In the genomic region with DNA sequence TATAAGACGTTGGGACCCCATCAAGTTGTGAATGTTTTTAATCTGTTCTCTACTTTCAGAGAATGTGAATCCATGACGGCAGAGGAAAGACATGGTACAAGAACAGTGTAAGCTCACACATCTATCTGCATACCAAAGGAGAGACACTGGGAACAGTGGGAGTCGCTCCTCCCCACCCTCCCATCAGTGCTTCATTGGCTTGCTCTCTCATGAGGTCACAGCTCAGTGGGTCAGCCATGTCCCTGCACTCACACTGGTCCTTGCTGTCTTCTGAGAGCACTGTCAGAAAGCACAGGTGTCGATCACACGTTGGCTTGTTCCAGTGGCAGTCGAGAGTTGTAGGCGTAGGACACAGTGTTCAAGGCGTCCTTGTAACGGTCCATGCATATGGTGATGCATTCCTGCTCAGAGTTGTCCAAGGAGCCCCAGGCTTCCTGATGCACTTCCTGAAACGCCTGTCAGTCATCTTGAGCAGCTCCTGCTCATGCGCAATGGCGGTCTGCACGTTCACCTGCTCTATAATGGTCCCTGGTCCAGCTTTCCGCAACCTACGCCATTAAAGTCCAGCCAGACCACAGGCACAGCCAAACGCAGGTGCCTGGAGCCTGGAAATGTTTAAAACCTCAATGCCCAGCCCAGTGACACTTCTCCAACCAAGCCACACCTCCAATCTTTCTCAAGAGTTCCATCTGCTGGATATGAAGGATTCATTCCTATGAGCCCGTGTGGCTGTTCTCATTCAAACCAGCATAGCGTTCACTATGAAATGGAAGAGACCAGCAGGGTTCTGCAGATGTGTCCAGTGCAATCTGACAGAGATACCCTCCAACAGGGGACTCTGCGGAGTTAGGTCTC, we compare ENCODE assay signal across 9 mouse cellular contexts. TPM values are rescaled to one million over a fixed set of nuclear protein-coding genes. Genes with fewer than 3 reads are reported as not detected.
DNase-seq lines count a peak whose midpoint lies in the region; ATAC-seq and TF ChIP-seq lines count a peak whose summit lies in the region.
"Had no signal": no experiment of that assay in that cellular context is flagged by ENCODE, and none has a peak within 500 bp of the region (broad histone marks: within the 10 kb centered on the region; RNA-seq: fewer than 3 reads in every experiment).

No protein-coding gene starts in this region.

- peaks cover 52% of the 10 kb centered on the region for H3K27me3 ChIP-seq in heart, embryonic 12.5 days (replicated peaks)
- H3K27me3 ChIP-seq in forebrain, embryonic 15.5 days, result peaks cover 45% of the 10 kb centered on the region
- peaks cover 7% of the 10 kb centered on the region; the same call in 1 of the 2 replicates for H3K27me3 ChIP-seq in liver, postnatal 0 days (ENCODE audit: insufficient read depth, low read length)

- intact Hi-C loops in heart, postnatal 10 days (cut with DNase I), result no loop called here

- H3K9me3 ChIP-seq in heart, embryonic 12.5 days (replicated peaks), result no peaks in the 10 kb centered on the region
- H3K9me3 ChIP-seq in ES-E14 (ENCODE audit: control insufficient read depth, insufficient read depth, low read depth, low read length), result no peaks in the 10 kb centered on the region
- no peaks in the 10 kb centered on the region for H3K9me3 ChIP-seq in forebrain, embryonic 15.5 days
- H3K9me3 ChIP-seq in liver, postnatal 0 days (ENCODE audit: low read length), result no peaks in the 10 kb centered on the region

- WGBS in heart, embryonic 12.5 days, result 74% methylated on average over 19 of the region's 19 CpGs
- WGBS in forebrain, embryonic 15.5 days, result 80% methylated on average over 19 of the region's 19 CpGs
- WGBS in liver, postnatal 0 days (ENCODE audit: insufficient replicate concordance), result 72% methylated on average over 19 of the region's 19 CpGs

- TF ChIP-seq CTCF in liver, postnatal 0 days (IDR thresholded peaks at IDR 0.05; ENCODE audit: low read depth), result no peak

- no peaks in the 10 kb centered on the region for H3K36me3 ChIP-seq in heart, embryonic 12.5 days
- no peaks in the 10 kb centered on the region; the same call in 1 of the 2 replicates for H3K36me3 ChIP-seq in ES-E14 (ENCODE audit: control insufficient read depth, insufficient read depth, low read length, poor library complexity, severe bottlenecking)
- H3K36me3 ChIP-seq in forebrain, embryonic 15.5 days, result no peaks in the 10 kb centered on the region
- no peaks in the 10 kb centered on the region for H3K36me3 ChIP-seq in liver, postnatal 0 days (replicated peaks; ENCODE audit: insufficient read depth, low read length)

- no peak overlapping the region for H3K27ac ChIP-seq in heart, embryonic 12.5 days (ENCODE audit: poor library complexity, severe bottlenecking)
- peak overlapping the region; percentile 8; the same call in 1 of the 2 replicates for H3K27ac ChIP-seq in ES-E14 (ENCODE audit: insufficient read depth, low read depth, low read length, poor library complexity, severe bottlenecking)
- H3K27ac ChIP-seq in forebrain, embryonic 15.5 days (replicated peaks), result peak overlapping the region; percentile 97
- H3K27ac ChIP-seq in liver, postnatal 0 days (ENCODE audit: low read depth), result peak overlapping the region; percentile 91

- no peak for ATAC-seq in heart, embryonic 12.5 days (ENCODE audit: insufficient number of reproducible peaks, low FRiP score)
- ATAC-seq in forebrain, embryonic 15.5 days (replicated peaks), result no peak
- ATAC-seq in liver, postnatal 0 days, result no peak
- no peak for ATAC-seq in erythroblast, adult 5-6 weeks (replicated peaks; ENCODE audit: low FRiP score, poor library complexity, severe bottlenecking)

- in situ Hi-C loops in ES-E14 (cut with MboI; ENCODE audit: low sequenced_read_pairs in 2 of 2, unreplicated experiment in 2 of 2), result no loop called here

- no peak overlapping the region for H3K4me3 ChIP-seq in heart, embryonic 12.5 days
- H3K4me3 ChIP-seq in ES-E14 (ENCODE audit: insufficient read depth in 1 of 2, low read depth in 1 of 2, low read length in 2 of 2, poor library complexity in 1 of 2, severe bottlenecking in 1 of 2), result peak overlapping the region in 1 of 2 experiments; percentile 14; a peak in 1 of 4 replicates
- peak overlapping the region; percentile 59; the same call in 1 of the 2 replicates for H3K4me3 ChIP-seq in forebrain, embryonic 15.5 days
- no peak overlapping the region for H3K4me3 ChIP-seq in liver, postnatal 0 days (ENCODE audit: low read depth, low read length)
- H3K4me3 ChIP-seq: erythroblast, embryonic 14.5 days had no signal

- TF ChIP-seq EP300 in liver, postnatal 0 days (IDR thresholded peaks at IDR 0.05; ENCODE audit: low read depth), result no peak

- H3K4me1 ChIP-seq in heart, embryonic 12.5 days (replicated peaks), result peaks cover 22% of the 10 kb centered on the region
- peaks cover 5 to 13% of the 10 kb centered on the region in 2 experiments; a peak in 3 of 4 replicates for H3K4me1 ChIP-seq in ES-E14 (ENCODE audit: control insufficient read depth in 2 of 2, insufficient read depth in 2 of 2, low read length in 2 of 2, poor library complexity in 1 of 2)
- H3K4me1 ChIP-seq in forebrain, embryonic 15.5 days, result peaks cover 20% of the 10 kb centered on the region
- H3K4me1 ChIP-seq in liver, postnatal 0 days (ENCODE audit: insufficient read depth), result peaks cover 26% of the 10 kb centered on the region

- no peak overlapping the region for H3K9ac ChIP-seq in heart, embryonic 12.5 days
- H3K9ac ChIP-seq in ES-E14 (ENCODE audit: insufficient read depth, low read depth, low read length, poor library complexity, severe bottlenecking), result peak overlapping the region; percentile 27; the same call in 1 of the 2 replicates
- no peak overlapping the region for H3K9ac ChIP-seq in forebrain, embryonic 15.5 days (replicated peaks)
- no peak overlapping the region for H3K9ac ChIP-seq in liver, postnatal 0 days (replicated peaks)

- no peak for DNase-seq in heart, postnatal 10 days
- DNase-seq in ES-E14 (ENCODE audit: low read depth, low spot score), result no peak
- DNase-seq in liver, postnatal 0 days, result no peak
- DNase-seq in thymus, postnatal 25 days, result no peak
- no peak for DNase-seq in urinary bladder, adult 18-20 months (ENCODE audit: low spot score in 2 of 2)

- H3K4me2 ChIP-seq in heart, embryonic 12.5 days, result peak overlapping the region; percentile 84
- H3K4me2 ChIP-seq in forebrain, embryonic 15.5 days (replicated peaks), result peak overlapping the region; percentile 54; the same call in 1 of the 2 replicates
- peak overlapping the region; percentile 74; the same call in 1 of the 2 replicates for H3K4me2 ChIP-seq in liver, postnatal 0 days (ENCODE audit: low read depth, low read length)

TF ChIP-seq in ES-E14, 5 proteins besides CTCF, POLR2A, EP300 and RAD21:
- TF ChIP-seq HCFC1 (IDR thresholded peaks at IDR 0.05; ENCODE audit: borderline replicate concordance, insufficient read depth, low read length) (no peak), CHD2 (IDR thresholded peaks at IDR 0.05; ENCODE audit: low read depth, low read length) (no peak), ZNF384 (IDR thresholded peaks at IDR 0.05; ENCODE audit: low read depth, low read length) (no peak), MAFK (IDR thresholded peaks at IDR 0.05; ENCODE audit: insufficient read depth, low read depth, low read length) (no peak)
TF ChIP-seq in ES-E14: peak in this region for 0.

RNA-seq across cellular contexts. Expression of gene H2-K1, which starts 19.7 kb away (rescaled TPM):
- 16.1 and 18.3 TPM in 2 replicates for polyA plus RNA-seq in heart, embryonic 12.5 days (2016; fragmentation: Nextera tagmentation; extraction: Ambion mirVana)
- total RNA-seq in heart, postnatal 10 days (2021), result 10 to 100 TPM; 54.8 to 56.2 TPM
- 69.5 and 155 TPM in 2 replicates for total RNA-seq in ES-E14 (2012; rRNA removed)
- polyA plus RNA-seq in forebrain, embryonic 15.5 days (2015; fragmentation: Nextera tagmentation; extraction: Ambion mirVana), result 8.1 and 13.0 TPM in 2 replicates
- 274 and 288 TPM in 2 replicates for polyA plus RNA-seq in liver, postnatal 0 days (2015; fragmentation: Nextera tagmentation; extraction: Ambion mirVana)
- total RNA-seq in erythroblast, adult 5-6 weeks (2015; ENCODE audit: low replicate concordance), result 177 and 273 TPM in 2 replicates
- 97.6 and 121 TPM in 2 replicates for total RNA-seq in erythroblast, adult 5-6 weeks (2017; ENCODE audit: low replicate concordance)

RNA-seq across cellular contexts. Expression of gene Rps18, which starts 24.6 kb away (rescaled TPM):
- 850 and 856 TPM in 2 replicates for polyA plus RNA-seq in heart, embryonic 12.5 days (2016; fragmentation: Nextera tagmentation; extraction: Ambion mirVana)
- total RNA-seq in heart, postnatal 10 days (2021), result 100 to 1,000 TPM; 566 to 572 TPM
- 4,706 and 5,724 TPM in 2 replicates for total RNA-seq in ES-E14 (2012; rRNA removed)
- polyA plus RNA-seq in forebrain, embryonic 15.5 days (2015; fragmentation: Nextera tagmentation; extraction: Ambion mirVana), result 864 and 971 TPM in 2 replicates
- 1,510 and 1,549 TPM in 2 replicates for polyA plus RNA-seq in liver, postnatal 0 days (2015; fragmentation: Nextera tagmentation; extraction: Ambion mirVana)
- total RNA-seq in erythroblast, adult 5-6 weeks (2015; ENCODE audit: low replicate concordance), result 758 and 917 TPM in 2 replicates
- 207 and 301 TPM in 2 replicates for total RNA-seq in erythroblast, adult 5-6 weeks (2017; ENCODE audit: low replicate concordance)

RNA-seq across cellular contexts. Expression of gene Vps52, which starts 24.8 kb away (rescaled TPM):
- polyA plus RNA-seq in heart, embryonic 12.5 days (2016; fragmentation: Nextera tagmentation; extraction: Ambion mirVana), result 43.0 and 43.9 TPM in 2 replicates
- total RNA-seq in heart, postnatal 10 days (2021), result 10 to 100 TPM; 36.3 to 36.8 TPM
- total RNA-seq in ES-E14 (2012; rRNA removed), result 23.2 and 24.8 TPM in 2 replicates
- 75.8 and 79.7 TPM in 2 replicates for polyA plus RNA-seq in forebrain, embryonic 15.5 days (2015; fragmentation: Nextera tagmentation; extraction: Ambion mirVana)
- 12.5 and 13.4 TPM in 2 replicates for polyA plus RNA-seq in liver, postnatal 0 days (2015; fragmentation: Nextera tagmentation; extraction: Ambion mirVana)
- total RNA-seq in erythroblast, adult 5-6 weeks (2015; ENCODE audit: low replicate concordance), result 8.2 and 11.3 TPM in 2 replicates
- total RNA-seq in erythroblast, adult 5-6 weeks (2017; ENCODE audit: low replicate concordance), result 13.0 and 17.0 TPM in 2 replicates

RNA-seq across cellular contexts. Expression of gene B3galt4, which starts 29.1 kb away (rescaled TPM):
- polyA plus RNA-seq in heart, embryonic 12.5 days (2016; fragmentation: Nextera tagmentation; extraction: Ambion mirVana), result 7.2 and 7.4 TPM in 2 replicates
- total RNA-seq in heart, postnatal 10 days (2021), result 1 to 10 TPM; 2.7 to 3.7 TPM
- 10.3 and 15.3 TPM in 2 replicates for total RNA-seq in ES-E14 (2012; rRNA removed)
- polyA plus RNA-seq in forebrain, embryonic 15.5 days (2015; fragmentation: Nextera tagmentation; extraction: Ambion mirVana), result 10.1 and 10.4 TPM in 2 replicates
- polyA plus RNA-seq in liver, postnatal 0 days (2015; fragmentation: Nextera tagmentation; extraction: Ambion mirVana), result 2.2 and 2.4 TPM in 2 replicates
- total RNA-seq in erythroblast, adult 5-6 weeks (2015; ENCODE audit: low replicate concordance), result not detected in 2 replicates
- 0.70 and 0.94 TPM in 2 replicates for total RNA-seq in erythroblast, adult 5-6 weeks (2017; ENCODE audit: low replicate concordance)

RNA-seq across cellular contexts. Expression of gene Wdr46, which starts 39.9 kb away (rescaled TPM):
- polyA plus RNA-seq in heart, embryonic 12.5 days (2016; fragmentation: Nextera tagmentation; extraction: Ambion mirVana), result 25.3 and 26.5 TPM in 2 replicates
- total RNA-seq in heart, postnatal 10 days (2021), result 10 to 100 TPM; 12.4 to 12.6 TPM
- 65.6 and 78.2 TPM in 2 replicates for total RNA-seq in ES-E14 (2012; rRNA removed)
- 31.0 and 33.4 TPM in 2 replicates for polyA plus RNA-seq in forebrain, embryonic 15.5 days (2015; fragmentation: Nextera tagmentation; extraction: Ambion mirVana)
- 12.7 and 12.8 TPM in 2 replicates for polyA plus RNA-seq in liver, postnatal 0 days (2015; fragmentation: Nextera tagmentation; extraction: Ambion mirVana)
- 4.0 and 15.9 TPM in 2 replicates for total RNA-seq in erythroblast, adult 5-6 weeks (2015; ENCODE audit: low replicate concordance)
- total RNA-seq in erythroblast, adult 5-6 weeks (2017; ENCODE audit: low replicate concordance), result 7.5 and 8.5 TPM in 2 replicates
